Mouse (Mus musculus) cerebellum, adult 2 months (tissue): ENCODE data around the gene Calml4. TPM values are rescaled to one million over a fixed set of nuclear protein-coding genes. Genes with fewer than 3 reads are reported as not detected.

Experiments
- DNase-seq, 2 experiments: peaks; one replicate each; pipeline ENCODE4 v3.0.0; 2021
- H3K27ac ChIP-seq: fragments of 200-500 bp; 2 replicates; pipeline ENCODE4 v1.5.1; 2012; ENCODE audit warnings: low read length, control low read depth, inconsistent platforms; ENCODE audit not compliant: insufficient read depth
- H3K27me3 ChIP-seq: fragments of 200-500 bp; 2 replicates; pipeline ENCODE4 v1.6.1; 2012; ENCODE audit warnings: inconsistent platforms, mild to moderate bottlenecking, low read length, moderate library complexity; ENCODE audit not compliant: control insufficient read depth, insufficient read depth
- H3K4me1 ChIP-seq: fragments of 200-500 bp; 2 replicates; pipeline ENCODE4 v1.6.1; 2011; ENCODE audit warnings: low read length; ENCODE audit not compliant: control insufficient read depth, insufficient read depth
- H3K4me3 ChIP-seq: fragments of 200-500 bp; replicated peaks from 2 replicates; pipeline ENCODE3; 2011; ENCODE audit warnings: mild to moderate bottlenecking, low read depth, low read length, control low read depth; ENCODE audit not compliant: insufficient read depth
- CTCF ChIP-seq: fragments of 200-500 bp; IDR thresholded peaks from 2 replicates; pipeline ENCODE4 v1.5.1; 2011; ENCODE audit warnings: low read depth, mild to moderate bottlenecking, control low read depth, low read length, moderate library complexity, borderline replicate concordance; ENCODE audit not compliant: insufficient read depth
- POLR2A ChIP-seq: fragments of 200-500 bp; IDR thresholded peaks from 2 replicates; pipeline ENCODE4 v1.6.1; 2011; ENCODE audit warnings: low read length, control low read depth, borderline replicate concordance; ENCODE audit not compliant: insufficient read depth
- WGBS: fragments of 180-500 bp; shearing (Covaris S2); methylation state at CpG from one replicate; pipeline ENCODE4 v1.1.7; 2018; 5-methylcytosine and 5-hydroxymethylcytosine counted together
- polyA plus RNA-seq: library from polyadenylated mRNA; depleted of rRNA; stranded (reverse); fragments of >200 nt; gene quantifications from 2 replicates; pipeline ENCODE4 v1.2.3, GENCODE M21; 2012

The Calml4 gene
- polyA plus RNA-seq, 1 experiment: 5.5 TPM

- DNase-seq: peak; percentile 33 to 45
- no peak for TF ChIP-seq POLR2A
- 0 out of 2 replicates have a peak, but pooled peaks have one; percentile 0 for TF ChIP-seq CTCF
- WGBS: 4% methylated on average over 24 of the region's 24 CpGs
- Histone ChIP-seq H3K27ac (no peak overlapping the region), H3K4me3 (peak overlapping the region; percentile 46), H3K27me3 (no peaks in the 10 kb centered on the region), H3K4me1 (no peaks in the 10 kb centered on the region)
Observed at GRCm38 (mm10) chr9:62827939-62828652, 29.8 kb upstream of the Calml4 start.

GRCm38 (mm10) chr9:62828662-62829086 is 29.2 kb upstream of the Calml4 start:
- TF ChIP-seq POLR2A (peak; percentile 33; the same call in 1 of the 2 replicates), CTCF (peak; percentile 76)
- peak overlapping the region; percentile 46 for H3K4me3 ChIP-seq
- H3K4me1 ChIP-seq: no peaks in the 10 kb centered on the region
- peak; percentile 94 to 95 for DNase-seq
- H3K27me3 ChIP-seq: no peaks in the 10 kb centered on the region
- no peak overlapping the region for H3K27ac ChIP-seq
- WGBS: under 1% methylated on average over 23 of the region's 23 CpGs

DNA sequence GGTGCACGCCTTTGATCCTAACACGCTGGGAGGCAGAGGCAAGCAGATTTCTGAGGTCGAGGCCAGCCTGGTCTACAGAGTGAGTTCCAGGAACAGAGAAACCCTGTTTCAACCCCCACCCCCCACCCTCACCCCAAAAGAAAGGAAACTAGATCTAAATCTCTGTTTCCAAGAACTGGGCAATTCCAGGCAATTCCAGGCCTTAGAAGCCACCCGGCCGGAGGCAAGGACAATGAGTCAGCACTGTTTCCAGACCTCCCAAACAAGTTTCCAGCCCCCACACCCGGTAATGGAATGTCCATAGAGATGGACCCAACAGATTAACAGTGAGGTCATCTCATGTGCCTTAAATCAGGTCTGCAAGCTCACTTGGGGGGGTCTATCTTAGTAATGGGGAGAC is 28.0 kb upstream of the Calml4 start:
- Histone ChIP-seq H3K27me3 (no peaks in the 10 kb centered on the region), H3K4me1 (no peaks in the 10 kb centered on the region), H3K4me3 (no peak overlapping the region), H3K27ac (no peak overlapping the region)
- DNase-seq: no peak
- WGBS: 90% methylated on average over 6 of the region's 6 CpGs
- no peak for TF ChIP-seq CTCF

GRCm38 (mm10) chr9:62834906-62835305 is 23.0 kb upstream of the Calml4 start:
- 81% methylated on average over 5 of the region's 5 CpGs for WGBS
- no peak for DNase-seq
- no peak overlapping the region for H3K27ac ChIP-seq

GRCm38 (mm10) chr9:62835705-62836446 is 22.0 kb upstream of the Calml4 start:
- no peak for DNase-seq
- H3K27me3 ChIP-seq: no peaks in the 10 kb centered on the region
- no peak overlapping the region for H3K4me3 ChIP-seq
- TF ChIP-seq CTCF: no peak
- TF ChIP-seq POLR2A: no peak
- peaks cover 10% of the 10 kb centered on the region for H3K4me1 ChIP-seq
- no peak overlapping the region for H3K27ac ChIP-seq
- WGBS: 44% methylated on average over 4 of the region's 4 CpGs

More at GRCm38 (mm10) chr9:62834906-62835305, 23.0 kb upstream of the Calml4 start:
- H3K4me1 ChIP-seq: peaks cover 8% of the 10 kb centered on the region
- H3K4me3 ChIP-seq: no peak overlapping the region
- no peaks in the 10 kb centered on the region for H3K27me3 ChIP-seq
- TF ChIP-seq CTCF (no peak), POLR2A (no peak)

DNA sequence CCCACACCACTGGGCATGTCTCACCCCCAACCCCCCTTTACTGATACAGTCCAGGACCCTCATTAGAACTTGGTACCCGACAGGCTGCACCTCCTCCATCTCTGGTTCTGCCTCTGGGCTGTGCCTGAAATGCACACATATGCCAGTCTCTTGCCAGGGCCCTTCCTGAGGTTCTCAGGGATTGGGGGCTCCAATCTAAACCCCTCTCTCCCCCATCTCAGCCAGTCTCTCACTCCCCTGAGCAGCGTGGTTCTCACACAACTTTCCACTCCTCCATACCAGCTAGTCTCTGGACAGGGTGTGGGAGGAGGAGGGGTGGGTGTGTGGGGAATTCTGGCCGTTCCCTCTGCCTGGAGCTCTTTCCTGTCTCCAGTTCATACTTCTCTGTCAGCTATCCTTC is 20.3 kb upstream of the Calml4 start:
- DNase-seq: no peak
- Histone ChIP-seq H3K27me3 (no peaks in the 10 kb centered on the region), H3K4me3 (no peak overlapping the region), H3K27ac (no peak overlapping the region), H3K4me1 (peaks cover 10% of the 10 kb centered on the region)
- WGBS: 64% methylated on average over 3 of the region's 3 CpGs
- no peak for TF ChIP-seq POLR2A
- TF ChIP-seq CTCF: no peak

DNA sequence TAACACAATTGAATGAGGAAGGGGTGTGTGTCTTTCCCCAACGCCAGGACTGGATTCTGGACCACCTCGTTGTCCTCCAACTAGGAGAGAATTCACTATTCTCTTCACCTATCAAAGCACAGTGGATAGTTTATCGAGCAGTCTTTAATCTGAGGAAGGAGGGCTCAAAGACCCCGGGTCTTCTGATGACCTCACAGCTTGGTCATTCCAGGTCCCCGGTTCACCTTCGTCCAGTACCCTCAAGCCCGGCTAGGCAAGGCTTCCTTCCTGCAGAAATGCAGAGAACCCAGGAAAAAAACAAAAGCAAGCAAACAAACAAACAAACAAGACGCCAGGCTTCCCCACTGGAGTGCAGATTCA is 19.8 kb upstream of the Calml4 start:
- 15% methylated on average over 8 of the region's 8 CpGs for WGBS
- Histone ChIP-seq H3K27me3 (no peaks in the 10 kb centered on the region), H3K4me3 (peak overlapping the region; percentile 92), H3K4me1 (peaks cover 10% of the 10 kb centered on the region), H3K27ac (no peak overlapping the region)
- no peak for DNase-seq
- TF ChIP-seq POLR2A: no peak
